Mouse (Mus musculus) inflammation-experienced regulatory T-cells, adult 16 weeks (primary cell): ENCODE data around the gene Igfbp4. TPM values are rescaled to one million over a fixed set of nuclear protein-coding genes. Genes with fewer than 3 reads are reported as not detected.

Experiments used
- polyA plus RNA-seq: library from polyadenylated mRNA; unstranded; fragments of 100-300 nt; shearing (Covaris generic); gene quantifications from one replicate; pipeline ENCODE4 v1.2.1, GENCODE M21; 2017

Gene Igfbp4
- polyA plus RNA-seq, result 34.6 TPM

GRCm38 (mm10) chr11:99041051-99041729 lies at the start of gene Igfbp4:
Igfbp4 (plus strand) TSS chr11:99041244.

GRCm38 (mm10) chr11:99023500-99024467 lies 17.3 kb upstream of the Igfbp4 start, which contains the start of gene Top2a:
Top2a (minus strand) TSS chr11:99024189.

GRCm38 (mm10) chr11:99089077-99089601 lies 48.1 kb downstream of the Igfbp4 start, which contains the start of gene Tns4:
Tns4 (minus strand) TSS chr11:99089306.

Other genes starting within 250 kb of the Igfbp4 start
- gene Msl1, start 245.7 kb upstream of the Igfbp4 start, polyA plus RNA-seq, result 14.0 TPM
- gene Casc3, start 236.3 kb upstream of the Igfbp4 start, polyA plus RNA-seq, result 15.3 TPM
- gene Rapgefl1, start 204.5 kb upstream of the Igfbp4 start, polyA plus RNA-seq, result 0.18 TPM
- 4.1 TPM for gene Wipf2, start 177.6 kb upstream of the Igfbp4 start, polyA plus RNA-seq
- gene Cdc6, start 133.4 kb upstream of the Igfbp4 start, polyA plus RNA-seq, result 6.9 TPM
- 45.5 TPM for gene Rara, start 113.4 kb upstream of the Igfbp4 start, polyA plus RNA-seq
- gene Gjd3, start 58.2 kb upstream of the Igfbp4 start, polyA plus RNA-seq, result not detected
- 29.5 TPM for gene Top2a, start 17.1 kb upstream of the Igfbp4 start, polyA plus RNA-seq
- not detected for gene Tns4, start 48.1 kb downstream of the Igfbp4 start, polyA plus RNA-seq
- 398 TPM for gene Ccr7, start 113.8 kb downstream of the Igfbp4 start, polyA plus RNA-seq
- 225 TPM for gene Smarce1, start 189.8 kb downstream of the Igfbp4 start, polyA plus RNA-seq
- 2.2 TPM for gene Krt222, start 202.8 kb downstream of the Igfbp4 start, polyA plus RNA-seq
- not detected for gene Krt24, start 244.0 kb downstream of the Igfbp4 start, polyA plus RNA-seq